Mouse (Mus musculus): ENCODE measurements around the gene A930017K11Rik. TPM values are rescaled to one million over a fixed set of nuclear protein-coding genes. Genes with fewer than 3 reads are reported as not detected.

A930017K11Rik gene
- polyA plus RNA-seq, 1 experiment from 2014 or later: 0.19 TPM

GRCm38 (mm10) chr17:25962413-25962905 lies 10.1 kb upstream of the A930017K11Rik start:
- Histone ChIP-seq H3K9ac (ENCODE audit: low read depth, low read length) (no peak overlapping the region), H3K27me3 (ENCODE audit: control insufficient read depth, insufficient read depth, low read length) (no peaks in the 10 kb centered on the region), H3K9me3 (ENCODE audit: control insufficient read depth, low read length) (no peaks in the 10 kb centered on the region), H3K27ac (ENCODE audit: low read depth, low read length) (no peak overlapping the region), H3K36me3 (ENCODE audit: control insufficient read depth, insufficient read depth, low read length) (0 out of 2 replicates have a peak, but pooled peaks cover 6% of the 10 kb centered on the region), H3K4me2 (replicated peaks; ENCODE audit: low read depth, low read length) (no peak overlapping the region), H3K4me1 (replicated peaks; ENCODE audit: control insufficient read depth, insufficient read depth, low read length) (no peaks in the 10 kb centered on the region), H3K4me3 (ENCODE audit: low read depth, low read length) (no peak overlapping the region)
- DNase-seq (ENCODE audit: low spot score) (no peak), ATAC-seq (ENCODE audit: low FRiP score) (no peak)
- 91% methylated on average over 7 of the region's 7 CpGs for WGBS

- no peaks in the 10 kb centered on the region for H3K9me3 ChIP-seq (ENCODE audit: control insufficient read depth, low read length)
- ATAC-seq (ENCODE audit: low FRiP score) (no peak), DNase-seq (ENCODE audit: low spot score) (no peak)
- no peak overlapping the region for H3K4me3 ChIP-seq (ENCODE audit: low read depth, low read length)
- no peak overlapping the region for H3K4me2 ChIP-seq (replicated peaks; ENCODE audit: low read depth, low read length)
- no peaks in the 10 kb centered on the region for H3K27me3 ChIP-seq (ENCODE audit: control insufficient read depth, insufficient read depth, low read length)
- 0 out of 2 replicates have a peak, but pooled peaks cover 6% of the 10 kb centered on the region for H3K36me3 ChIP-seq (ENCODE audit: control insufficient read depth, insufficient read depth, low read length)
- 92% methylated on average over 5 of the region's 5 CpGs for WGBS
- no peak overlapping the region for H3K9ac ChIP-seq (ENCODE audit: low read depth, low read length)
- no peak overlapping the region for H3K27ac ChIP-seq (ENCODE audit: low read depth, low read length)
- no peaks in the 10 kb centered on the region for H3K4me1 ChIP-seq (replicated peaks; ENCODE audit: control insufficient read depth, insufficient read depth, low read length)
Measured at GRCm38 (mm10) chr17:25961566-25961965, 9.2 kb upstream of the A930017K11Rik start.

- no peak overlapping the region for H3K27ac ChIP-seq (ENCODE audit: low read depth, low read length)
Measured at GRCm38 (mm10) chr17:25959630-25960467, 7.5 kb upstream of the A930017K11Rik start.

GRCm38 (mm10) chr17:25958771-25959494 lies 6.6 kb upstream of the A930017K11Rik start:
- 0 out of 2 replicates have a peak, but pooled peaks cover 6% of the 10 kb centered on the region for H3K36me3 ChIP-seq (ENCODE audit: control insufficient read depth, insufficient read depth, low read length)

More at GRCm38 (mm10) chr17:25959630-25960467, 7.5 kb upstream of the A930017K11Rik start:
- DNase-seq (ENCODE audit: low spot score) (no peak), ATAC-seq (ENCODE audit: low FRiP score) (no peak)
- no peak overlapping the region for H3K4me3 ChIP-seq (ENCODE audit: low read depth, low read length)
- H3K9me3 ChIP-seq (ENCODE audit: control insufficient read depth, low read length): no peaks in the 10 kb centered on the region
- no peak overlapping the region for H3K4me2 ChIP-seq (replicated peaks; ENCODE audit: low read depth, low read length)
- 0 out of 2 replicates have a peak, but pooled peaks cover 6% of the 10 kb centered on the region for H3K36me3 ChIP-seq (ENCODE audit: control insufficient read depth, insufficient read depth, low read length)
- H3K27me3 ChIP-seq (ENCODE audit: control insufficient read depth, insufficient read depth, low read length): no peaks in the 10 kb centered on the region
- H3K9ac ChIP-seq (ENCODE audit: low read depth, low read length): no peak overlapping the region
- 92% methylated on average over 21 of the region's 23 CpGs for WGBS
- H3K4me1 ChIP-seq (replicated peaks; ENCODE audit: control insufficient read depth, insufficient read depth, low read length): no peaks in the 10 kb centered on the region

GRCm38 (mm10) chr17:25957586-25958051 lies 5.3 kb upstream of the A930017K11Rik start:
- ATAC-seq (ENCODE audit: low FRiP score) (no peak), DNase-seq (ENCODE audit: low spot score) (no peak)
- WGBS: 78% methylated on average over 14 of the region's 14 CpGs
- Histone ChIP-seq H3K4me2 (replicated peaks; ENCODE audit: low read depth, low read length) (no peak overlapping the region), H3K9ac (ENCODE audit: low read depth, low read length) (no peak overlapping the region), H3K4me1 (replicated peaks; ENCODE audit: control insufficient read depth, insufficient read depth, low read length) (no peaks in the 10 kb centered on the region), H3K9me3 (ENCODE audit: control insufficient read depth, low read length) (no peaks in the 10 kb centered on the region), H3K27ac (ENCODE audit: low read depth, low read length) (no peak overlapping the region), H3K4me3 (ENCODE audit: low read depth, low read length) (no peak overlapping the region), H3K27me3 (ENCODE audit: control insufficient read depth, insufficient read depth, low read length) (peaks cover 7% of the 10 kb centered on the region), H3K36me3 (ENCODE audit: control insufficient read depth, insufficient read depth, low read length) (0 out of 2 replicates have a peak, but pooled peaks cover 6% of the 10 kb centered on the region)

More at GRCm38 (mm10) chr17:25958771-25959494, 6.6 kb upstream of the A930017K11Rik start:
- Histone ChIP-seq H3K9me3 (ENCODE audit: control insufficient read depth, low read length) (no peaks in the 10 kb centered on the region), H3K4me3 (ENCODE audit: low read depth, low read length) (no peak overlapping the region), H3K4me2 (replicated peaks; ENCODE audit: low read depth, low read length) (no peak overlapping the region), H3K27ac (ENCODE audit: low read depth, low read length) (no peak overlapping the region), H3K4me1 (replicated peaks; ENCODE audit: control insufficient read depth, insufficient read depth, low read length) (no peaks in the 10 kb centered on the region), H3K27me3 (ENCODE audit: control insufficient read depth, insufficient read depth, low read length) (no peaks in the 10 kb centered on the region), H3K9ac (ENCODE audit: low read depth, low read length) (no peak overlapping the region)
- DNase-seq (ENCODE audit: low spot score) (no peak), ATAC-seq (ENCODE audit: low FRiP score) (no peak)
- WGBS: 93% methylated on average over 11 of the region's 11 CpGs

GRCm38 (mm10) chr17:25956631-25957030 lies 4.3 kb upstream of the A930017K11Rik start:
- Histone ChIP-seq H3K27me3 (ENCODE audit: control insufficient read depth, insufficient read depth, low read length) (peaks cover 17% of the 10 kb centered on the region), H3K9me3 (ENCODE audit: control insufficient read depth, low read length) (no peaks in the 10 kb centered on the region), H3K4me1 (replicated peaks; ENCODE audit: control insufficient read depth, insufficient read depth, low read length) (peaks cover 3% of the 10 kb centered on the region; the same call in 1 of the 2 replicates), H3K4me2 (replicated peaks; ENCODE audit: low read depth, low read length) (no peak overlapping the region), H3K4me3 (ENCODE audit: low read depth, low read length) (no peak overlapping the region), H3K9ac (ENCODE audit: low read depth, low read length) (no peak overlapping the region), H3K27ac (ENCODE audit: low read depth, low read length) (no peak overlapping the region), H3K36me3 (ENCODE audit: control insufficient read depth, insufficient read depth, low read length) (0 out of 2 replicates have a peak, but pooled peaks cover 6% of the 10 kb centered on the region)
- no peak for DNase-seq (ENCODE audit: low spot score)
- WGBS: 78% methylated on average over 7 of the region's 7 CpGs
- ATAC-seq (ENCODE audit: low FRiP score): no peak

GRCm38 (mm10) chr17:25956201-25956600 lies 3.8 kb upstream of the A930017K11Rik start:
- H3K27ac ChIP-seq (ENCODE audit: low read depth, low read length): no peak overlapping the region
- H3K9ac ChIP-seq (ENCODE audit: low read depth, low read length): no peak overlapping the region
- H3K27me3 ChIP-seq (ENCODE audit: control insufficient read depth, insufficient read depth, low read length): peaks cover 21% of the 10 kb centered on the region
- ATAC-seq (ENCODE audit: low FRiP score): no peak
- no peaks in the 10 kb centered on the region for H3K9me3 ChIP-seq (ENCODE audit: control insufficient read depth, low read length)
- 82% methylated on average over 7 of the region's 7 CpGs for WGBS
- no peak overlapping the region for H3K4me2 ChIP-seq (replicated peaks; ENCODE audit: low read depth, low read length)
- peaks cover 3% of the 10 kb centered on the region; the same call in 1 of the 2 replicates for H3K4me1 ChIP-seq (replicated peaks; ENCODE audit: control insufficient read depth, insufficient read depth, low read length)
- H3K36me3 ChIP-seq (ENCODE audit: control insufficient read depth, insufficient read depth, low read length): 0 out of 2 replicates have a peak, but pooled peaks cover 6% of the 10 kb centered on the region
- DNase-seq (ENCODE audit: low spot score): no peak
- H3K4me3 ChIP-seq (ENCODE audit: low read depth, low read length): no peak overlapping the region

- no peak overlapping the region for H3K9ac ChIP-seq (ENCODE audit: low read depth, low read length)
- H3K9me3 ChIP-seq (ENCODE audit: control insufficient read depth, low read length): no peaks in the 10 kb centered on the region
- peaks cover 26% of the 10 kb centered on the region for H3K27me3 ChIP-seq (ENCODE audit: control insufficient read depth, insufficient read depth, low read length)
- ATAC-seq (ENCODE audit: low FRiP score): no peak
- peaks cover 3% of the 10 kb centered on the region; the same call in 1 of the 2 replicates for H3K4me1 ChIP-seq (replicated peaks; ENCODE audit: control insufficient read depth, insufficient read depth, low read length)
- WGBS: 84% methylated on average over 3 of the region's 3 CpGs
- no peak overlapping the region for H3K27ac ChIP-seq (ENCODE audit: low read depth, low read length)
- no peak for DNase-seq (ENCODE audit: low spot score)
- no peak overlapping the region for H3K4me2 ChIP-seq (replicated peaks; ENCODE audit: low read depth, low read length)
- H3K36me3 ChIP-seq (ENCODE audit: control insufficient read depth, insufficient read depth, low read length): 0 out of 2 replicates have a peak, but pooled peaks cover 6% of the 10 kb centered on the region
- H3K4me3 ChIP-seq (ENCODE audit: low read depth, low read length): no peak overlapping the region
Measured at GRCm38 (mm10) chr17:25955736-25956135, 3.4 kb upstream of the A930017K11Rik start.
